Mouse (Mus musculus) left cerebral cortex, postnatal 10 days (tissue): ENCODE measurements around the gene Tmem100. TPM values are rescaled to one million over a fixed set of nuclear protein-coding genes. Genes with fewer than 3 reads are reported as not detected.
A peak's percentile ranks its signal among the peaks of the same experiment; 100 is the strongest.

Experiments
- DNase-seq, 2 experiments: peaks; one replicate each; pipeline ENCODE4 v3.0.0; 2021 to 2022; ENCODE audit warnings: low spot score in 2 of 2, mixed read lengths in 1 of 2; ENCODE audit errors: extremely low spot score in 1 of 2
- intact Hi-C: fragments of 180-260 bp; cut with DNase I; formaldehyde crosslinking; loops from one replicate; pipeline ENCODE4 v1.15.1; 2025
- total RNA-seq, 2 experiments: library from RNA; stranded (reverse); gene quantifications; 2 replicates each; pipeline ENCODE4 v1.2.3; 2021

Tmem100 gene
- total RNA-seq, 2 experiments from 2014 or later = 17.9 to 18.4 TPM

- no peak for DNase-seq
- intact Hi-C loops = no loop called here
Measured at GRCm38 (mm10) chr11:90006111-90006510, 24.0 kb upstream of the Tmem100 start.

GRCm38 (mm10) chr11:90007791-90008531 lies 22.2 kb upstream of the Tmem100 start:
- no peak for DNase-seq
- intact Hi-C loops = no loop called here

- intact Hi-C loops = no loop called here
- no peak for DNase-seq
Measured at GRCm38 (mm10) chr11:90013657-90014056, 16.5 kb upstream of the Tmem100 start.

- intact Hi-C loops = no loop called here
- DNase-seq = no peak
Measured at GRCm38 (mm10) chr11:90015281-90015680, 14.9 kb upstream of the Tmem100 start.

- intact Hi-C loops = no loop called here
- peak in 1 of 2 experiments; percentile 36 for DNase-seq
Measured at GRCm38 (mm10) chr11:90019161-90019560, 11.0 kb upstream of the Tmem100 start.

GRCm38 (mm10) chr11:90025891-90026801 lies 4.0 kb upstream of the Tmem100 start:
- intact Hi-C loops = no loop called here
- peak in 1 of 2 experiments; percentile 44 for DNase-seq

- intact Hi-C loops = no loop called here
Measured at GRCm38 (mm10) chr11:90026802-90027174, 3.4 kb upstream of the Tmem100 start.

GRCm38 (mm10) chr11:90027216-90027615 lies 2.9 kb upstream of the Tmem100 start:
- intact Hi-C loops = no loop called here
- DNase-seq = no peak

More at GRCm38 (mm10) chr11:90026802-90027174, 3.4 kb upstream of the Tmem100 start:
- DNase-seq = no peak

GRCm38 (mm10) chr11:90028746-90029145 lies 1.4 kb upstream of the Tmem100 start:
- DNase-seq = no peak
- intact Hi-C loops = no loop called here

GRCm38 (mm10) chr11:90029354-90029753 lies 794 bp upstream of the Tmem100 start:
- DNase-seq = peak; percentile 27 to 84

GRCm38 (mm10) chr11:90030557-90030956 lies 409 bp downstream of the Tmem100 start:
- peak; percentile 46 to 62 for DNase-seq
- intact Hi-C loops = loop anchor here (5.0 kb wide), 1 partner anchor 137 kb away; no protein-coding TSS in a partner anchor

More at GRCm38 (mm10) chr11:90029354-90029753, 794 bp upstream of the Tmem100 start:
- intact Hi-C loops = no loop called here

- no peak for DNase-seq
- intact Hi-C loops = loop anchor here (5.0 kb wide), 1 partner anchor 136 kb away; no protein-coding TSS in a partner anchor
Measured at GRCm38 (mm10) chr11:90031076-90031475, 928 bp downstream of the Tmem100 start.

GRCm38 (mm10) chr11:90032807-90033206 lies 2.7 kb downstream of the Tmem100 start:
- DNase-seq = no peak
- intact Hi-C loops = loop anchor here (5.0 kb wide), 1 partner anchor 134 kb away; no protein-coding TSS in a partner anchor

GRCm38 (mm10) chr11:90033442-90033841 lies 3.3 kb downstream of the Tmem100 start:
- intact Hi-C loops = loop anchor here (5.0 kb wide), 1 partner anchor 134 kb away; no protein-coding TSS in a partner anchor
- DNase-seq = no peak

- intact Hi-C loops = loop anchor here (5.0 kb wide), 1 partner anchor 133 kb away; no protein-coding TSS in a partner anchor
- no peak for DNase-seq
Measured at GRCm38 (mm10) chr11:90034646-90035045, 4.5 kb downstream of the Tmem100 start.

- intact Hi-C loops = no loop called here
- DNase-seq = no peak
Measured at GRCm38 (mm10) chr11:90035532-90035931, 5.4 kb downstream of the Tmem100 start.

- DNase-seq = no peak
- intact Hi-C loops = no loop called here
Measured at GRCm38 (mm10) chr11:90036416-90036815, 6.3 kb downstream of the Tmem100 start.

GRCm38 (mm10) chr11:90038022-90038421 lies 7.9 kb downstream of the Tmem100 start:
- intact Hi-C loops = no loop called here
- DNase-seq = no peak

- DNase-seq = no peak
- intact Hi-C loops = no loop called here
Measured at GRCm38 (mm10) chr11:90044459-90044858, 14.3 kb downstream of the Tmem100 start.
